Mouse (Mus musculus): ENCODE data around the gene Tmco1. TPM values are rescaled to one million over a fixed set of nuclear protein-coding genes. Genes with fewer than 3 reads are reported as not detected.

Tmco1 gene
- polyA plus RNA-seq, 1 experiment from 2014 or later = 80.1 TPM

GRCm38 (mm10) chr1:167363322-167363721 is 55.1 kb downstream of the Tmco1 start:
- H3K36me3 ChIP-seq = peaks cover 30% of the 10 kb centered on the region
- WGBS = 62% methylated on average over 5 of the region's 5 CpGs
- ATAC-seq (ENCODE audit: low FRiP score, low read depth) = no peak

GRCm38 (mm10) chr1:167365808-167366207 is 57.6 kb downstream of the Tmco1 start:
- Histone ChIP-seq H3K4me2 (replicated peaks) (no peak overlapping the region), H3K4me1 (no peaks in the 10 kb centered on the region), H3K9ac (replicated peaks) (no peak overlapping the region), H3K27ac (replicated peaks) (no peak overlapping the region), H3K36me3 (peaks cover 29% of the 10 kb centered on the region), H3K4me3 (no peak overlapping the region), H3K27me3 (no peaks in the 10 kb centered on the region), H3K9me3 (no peaks in the 10 kb centered on the region)
- no peak for ATAC-seq (ENCODE audit: low FRiP score, low read depth)
- 91% methylated on average over 7 of the region's 7 CpGs for WGBS

More at GRCm38 (mm10) chr1:167363322-167363721, 55.1 kb downstream of the Tmco1 start:
- Histone ChIP-seq H3K9me3 (no peaks in the 10 kb centered on the region), H3K9ac (replicated peaks) (no peak overlapping the region), H3K4me2 (replicated peaks) (no peak overlapping the region), H3K4me3 (no peak overlapping the region), H3K27ac (replicated peaks) (no peak overlapping the region), H3K27me3 (no peaks in the 10 kb centered on the region), H3K4me1 (no peaks in the 10 kb centered on the region)

- no peak for ATAC-seq (ENCODE audit: low FRiP score, low read depth)
- Histone ChIP-seq H3K27ac (replicated peaks) (no peak overlapping the region), H3K27me3 (no peaks in the 10 kb centered on the region), H3K9ac (replicated peaks) (no peak overlapping the region), H3K4me2 (replicated peaks) (no peak overlapping the region), H3K9me3 (no peaks in the 10 kb centered on the region), H3K4me1 (no peaks in the 10 kb centered on the region), H3K36me3 (peaks cover 22% of the 10 kb centered on the region; the same call in 1 of the 2 replicates), H3K4me3 (no peak overlapping the region)
- 91% methylated on average over 6 of the region's 6 CpGs for WGBS
Observed at GRCm38 (mm10) chr1:167366621-167367020, 58.4 kb downstream of the Tmco1 start.

- no peak overlapping the region for H3K27ac ChIP-seq (replicated peaks)
- no peaks in the 10 kb centered on the region for H3K27me3 ChIP-seq
- H3K4me1 ChIP-seq = no peaks in the 10 kb centered on the region
- no peak overlapping the region for H3K4me3 ChIP-seq
- 98% methylated on average over 4 of the region's 4 CpGs for WGBS
- no peak overlapping the region for H3K9ac ChIP-seq (replicated peaks)
- peaks cover 20% of the 10 kb centered on the region; the same call in 1 of the 2 replicates for H3K36me3 ChIP-seq
- no peaks in the 10 kb centered on the region for H3K9me3 ChIP-seq
- ATAC-seq (ENCODE audit: low FRiP score, low read depth) = no peak
- no peak overlapping the region for H3K4me2 ChIP-seq (replicated peaks)
Observed at GRCm38 (mm10) chr1:167368018-167368417, 59.8 kb downstream of the Tmco1 start.

GRCm38 (mm10) chr1:167368513-167368912 is 60.3 kb downstream of the Tmco1 start:
- H3K27ac ChIP-seq (replicated peaks) = no peak overlapping the region
- no peak overlapping the region for H3K9ac ChIP-seq (replicated peaks)
- H3K36me3 ChIP-seq = peaks cover 20% of the 10 kb centered on the region; the same call in 1 of the 2 replicates
- H3K9me3 ChIP-seq = no peaks in the 10 kb centered on the region
- no peak for ATAC-seq (ENCODE audit: low FRiP score, low read depth)
- H3K4me3 ChIP-seq = no peak overlapping the region
- H3K27me3 ChIP-seq = no peaks in the 10 kb centered on the region
- 88% methylated on average over 7 of the region's 7 CpGs for WGBS
- no peak overlapping the region for H3K4me2 ChIP-seq (replicated peaks)
- no peaks in the 10 kb centered on the region for H3K4me1 ChIP-seq

- H3K9me3 ChIP-seq = no peaks in the 10 kb centered on the region
- H3K36me3 ChIP-seq = peaks cover 20% of the 10 kb centered on the region; the same call in 1 of the 2 replicates
- 10% methylated on average over 7 of the region's 7 CpGs for WGBS
- H3K4me1 ChIP-seq = peaks cover 8% of the 10 kb centered on the region; the same call in 1 of the 2 replicates
- peaks cover 6% of the 10 kb centered on the region; the same call in 1 of the 2 replicates for H3K27me3 ChIP-seq
- H3K4me3 ChIP-seq = no peak overlapping the region
- no peak overlapping the region for H3K9ac ChIP-seq (replicated peaks)
- no peak overlapping the region for H3K27ac ChIP-seq (replicated peaks)
- ATAC-seq (ENCODE audit: low FRiP score, low read depth) = peak; percentile 28; the same call in 1 of the 2 replicates
- H3K4me2 ChIP-seq (replicated peaks) = no peak overlapping the region
Observed at GRCm38 (mm10) chr1:167369905-167370304, 61.7 kb downstream of the Tmco1 start.

GRCm38 (mm10) chr1:167372739-167373138 is 64.6 kb downstream of the Tmco1 start:
- H3K4me2 ChIP-seq (replicated peaks) = no peak overlapping the region
- ATAC-seq (ENCODE audit: low FRiP score, low read depth) = no peak

GRCm38 (mm10) chr1:167374003-167374784 is 66.0 kb downstream of the Tmco1 start:
- no peak overlapping the region for H3K4me3 ChIP-seq
- no peak overlapping the region for H3K9ac ChIP-seq (replicated peaks)
- no peak overlapping the region for H3K27ac ChIP-seq (replicated peaks)
- no peaks in the 10 kb centered on the region for H3K9me3 ChIP-seq
- peaks cover 8% of the 10 kb centered on the region; the same call in 1 of the 2 replicates for H3K4me1 ChIP-seq
- WGBS = 20% methylated on average over 15 of the region's 15 CpGs
- H3K4me2 ChIP-seq (replicated peaks) = peak overlapping the region; percentile 30
- H3K27me3 ChIP-seq = peaks cover 10% of the 10 kb centered on the region; the same call in 1 of the 2 replicates
- peak; percentile 63 for ATAC-seq (ENCODE audit: low FRiP score, low read depth)
- H3K36me3 ChIP-seq = peaks cover 12% of the 10 kb centered on the region; the same call in 1 of the 2 replicates

More at GRCm38 (mm10) chr1:167372739-167373138, 64.6 kb downstream of the Tmco1 start:
- peaks cover 8% of the 10 kb centered on the region; the same call in 1 of the 2 replicates for H3K4me1 ChIP-seq
- H3K9me3 ChIP-seq = no peaks in the 10 kb centered on the region
- 94% methylated on average over 7 of the region's 7 CpGs for WGBS
- peaks cover 10% of the 10 kb centered on the region; the same call in 1 of the 2 replicates for H3K27me3 ChIP-seq
- no peak overlapping the region for H3K4me3 ChIP-seq
- H3K9ac ChIP-seq (replicated peaks) = no peak overlapping the region
- H3K36me3 ChIP-seq = peaks cover 15% of the 10 kb centered on the region; the same call in 1 of the 2 replicates
- H3K27ac ChIP-seq (replicated peaks) = no peak overlapping the region

- peaks cover 10% of the 10 kb centered on the region; the same call in 1 of the 2 replicates for H3K27me3 ChIP-seq
- 64% methylated on average over 2 of the region's 2 CpGs for WGBS
- no peak overlapping the region for H3K4me3 ChIP-seq
- H3K4me2 ChIP-seq (replicated peaks) = no peak overlapping the region
- no peaks in the 10 kb centered on the region for H3K9me3 ChIP-seq
- ATAC-seq (ENCODE audit: low FRiP score, low read depth) = no peak
- peaks cover 12% of the 10 kb centered on the region; the same call in 1 of the 2 replicates for H3K36me3 ChIP-seq
- peaks cover 8% of the 10 kb centered on the region; the same call in 1 of the 2 replicates for H3K4me1 ChIP-seq
- H3K27ac ChIP-seq (replicated peaks) = no peak overlapping the region
- H3K9ac ChIP-seq (replicated peaks) = no peak overlapping the region
Observed at GRCm38 (mm10) chr1:167374942-167375341, 66.8 kb downstream of the Tmco1 start.

- Histone ChIP-seq H3K27me3 (peaks cover 13% of the 10 kb centered on the region; the same call in 1 of the 2 replicates), H3K4me2 (replicated peaks) (no peak overlapping the region), H3K9ac (replicated peaks) (no peak overlapping the region), H3K36me3 (peaks cover 12% of the 10 kb centered on the region; the same call in 1 of the 2 replicates), H3K4me1 (peaks cover 13% of the 10 kb centered on the region), H3K4me3 (no peak overlapping the region), H3K9me3 (no peaks in the 10 kb centered on the region), H3K27ac (replicated peaks) (no peak overlapping the region)
- 82% methylated on average over 6 of the region's 6 CpGs for WGBS
- ATAC-seq (ENCODE audit: low FRiP score, low read depth) = no peak
Observed at GRCm38 (mm10) chr1:167378019-167378418, 69.8 kb downstream of the Tmco1 start.

- ATAC-seq (ENCODE audit: low FRiP score, low read depth) = no peak
- 57% methylated on average over 5 of the region's 5 CpGs for WGBS
- no peak overlapping the region for H3K27ac ChIP-seq (replicated peaks)
- peaks cover 13% of the 10 kb centered on the region for H3K27me3 ChIP-seq
- H3K9me3 ChIP-seq = no peaks in the 10 kb centered on the region
- no peak overlapping the region for H3K4me3 ChIP-seq
- H3K4me2 ChIP-seq (replicated peaks) = no peak overlapping the region
- H3K4me1 ChIP-seq = peaks cover 8% of the 10 kb centered on the region
- H3K9ac ChIP-seq (replicated peaks) = no peak overlapping the region
- H3K36me3 ChIP-seq = peaks cover 12% of the 10 kb centered on the region; the same call in 1 of the 2 replicates
Observed at GRCm38 (mm10) chr1:167379751-167380150, 71.6 kb downstream of the Tmco1 start.

GRCm38 (mm10) chr1:167380223-167380622 is 72.0 kb downstream of the Tmco1 start:
- no peak overlapping the region for H3K27ac ChIP-seq (replicated peaks)
- H3K9ac ChIP-seq (replicated peaks) = no peak overlapping the region
- 83% methylated on average over 2 of the region's 2 CpGs for WGBS
- no peak overlapping the region for H3K4me2 ChIP-seq (replicated peaks)
- peaks cover 12% of the 10 kb centered on the region; the same call in 1 of the 2 replicates for H3K36me3 ChIP-seq
- ATAC-seq (ENCODE audit: low FRiP score, low read depth) = no peak
- H3K4me1 ChIP-seq = peaks cover 8% of the 10 kb centered on the region
- H3K4me3 ChIP-seq = no peak overlapping the region
- peaks cover 8% of the 10 kb centered on the region for H3K27me3 ChIP-seq
- no peaks in the 10 kb centered on the region for H3K9me3 ChIP-seq
